Mouse (Mus musculus) adrenal gland, adult (tissue): ENCODE measurements around the gene Tmub1.

Source experiments
- DNase-seq, 2 experiments: peaks; one replicate each; pipeline ENCODE4 v3.0.0; 2022 to 2023; ENCODE audit warnings: low spot score in 1 of 2; ENCODE audit not compliant: inconsistent age in 2 of 2

Gene Tmub1

GRCm38 (mm10) chr5:24455076-24455475 is 7.4 kb upstream of the Tmub1 start:
- peak; percentile 47 to 79 for DNase-seq

GRCm38 (mm10) chr5:24453985-24454303 is 6.3 kb upstream of the Tmub1 start:
- DNase-seq, result no peak

DNA sequence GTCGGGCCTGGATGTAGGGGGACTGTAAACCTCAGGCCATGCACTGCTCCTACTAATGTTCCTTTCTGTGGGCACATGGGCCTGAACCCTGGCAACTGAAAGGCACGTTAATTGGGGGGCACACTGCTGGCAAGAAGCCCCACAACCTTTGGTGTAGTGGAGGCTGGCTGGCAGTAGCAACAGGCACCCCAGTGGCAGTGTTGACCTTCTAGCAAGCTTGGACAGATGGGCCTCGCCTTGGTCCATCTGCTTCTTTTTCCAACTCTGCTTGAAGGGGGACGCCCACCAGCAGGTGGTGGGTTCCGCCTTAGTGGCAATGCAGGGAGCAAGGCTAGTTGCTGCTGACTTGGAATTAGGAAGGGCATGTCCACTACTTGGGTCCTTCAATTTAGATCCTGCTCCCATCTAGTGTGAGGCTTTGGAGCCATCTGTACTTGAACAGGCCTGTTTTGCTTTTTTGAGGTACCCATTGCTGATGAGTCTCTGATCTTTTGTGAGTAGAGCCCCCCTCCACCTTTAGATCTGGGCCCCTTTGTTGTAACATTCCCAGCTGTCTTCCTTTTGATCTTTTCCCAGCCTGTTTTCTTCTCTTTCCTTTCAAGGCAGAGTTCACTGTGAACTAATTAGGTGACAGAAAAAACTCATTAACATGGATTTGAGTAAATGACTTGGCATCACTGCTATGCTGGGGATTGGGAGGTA is 5.8 kb upstream of the Tmub1 start:
- peak in 1 of 2 experiments; percentile 33 for DNase-seq

GRCm38 (mm10) chr5:24452691-24453233 is 5.1 kb upstream of the Tmub1 start:
- DNase-seq, result peak; percentile 62 to 84

- DNase-seq, result peak in 1 of 2 experiments; percentile 69
Observed at GRCm38 (mm10) chr5:24452030-24452690, 4.5 kb upstream of the Tmub1 start, which contains the start of gene Agap3. Gene Agap3 (plus strand): TSS chr5:24452177.

- peak; percentile 90 to 94 for DNase-seq
Observed at GRCm38 (mm10) chr5:24451264-24452029, 3.8 kb upstream of the Tmub1 start.

GRCm38 (mm10) chr5:24446630-24447029 is 1.0 kb downstream of the Tmub1 start:
- DNase-seq, result peak in 1 of 2 experiments; percentile 42

DNA sequence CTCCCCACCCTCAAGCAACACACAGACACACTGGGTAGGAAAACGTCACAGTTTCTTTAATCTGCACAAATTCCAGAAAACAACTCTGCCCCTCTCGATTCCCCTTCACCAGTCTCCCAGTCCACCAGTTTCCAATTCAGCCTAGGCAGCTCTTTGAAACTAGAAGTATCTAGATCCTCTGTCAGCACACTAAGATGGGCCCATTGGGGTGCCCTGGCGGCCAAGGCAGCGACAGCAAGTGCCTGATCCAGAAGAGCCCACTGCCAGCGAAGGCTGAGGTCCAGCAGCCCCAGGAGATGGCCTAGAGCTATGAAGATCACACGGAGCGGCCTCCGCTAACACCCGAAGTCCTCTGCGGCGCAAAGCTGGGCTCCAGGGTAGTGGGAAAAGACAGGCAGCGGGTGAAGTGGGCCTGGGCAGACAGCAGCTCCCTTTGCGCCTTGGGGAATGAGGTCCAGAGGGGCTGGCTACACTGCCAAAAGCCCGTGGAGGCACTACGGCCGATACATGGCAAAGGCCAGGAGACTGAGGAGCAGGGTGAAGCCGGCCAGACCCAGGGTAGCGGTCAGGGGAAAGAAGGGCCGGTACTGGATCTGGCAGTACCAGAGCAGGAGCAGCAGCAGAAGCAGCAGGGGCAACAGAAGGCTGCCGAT is 2.1 kb downstream of the Tmub1 start:
- peak; percentile 50 to 70 for DNase-seq

DNA sequence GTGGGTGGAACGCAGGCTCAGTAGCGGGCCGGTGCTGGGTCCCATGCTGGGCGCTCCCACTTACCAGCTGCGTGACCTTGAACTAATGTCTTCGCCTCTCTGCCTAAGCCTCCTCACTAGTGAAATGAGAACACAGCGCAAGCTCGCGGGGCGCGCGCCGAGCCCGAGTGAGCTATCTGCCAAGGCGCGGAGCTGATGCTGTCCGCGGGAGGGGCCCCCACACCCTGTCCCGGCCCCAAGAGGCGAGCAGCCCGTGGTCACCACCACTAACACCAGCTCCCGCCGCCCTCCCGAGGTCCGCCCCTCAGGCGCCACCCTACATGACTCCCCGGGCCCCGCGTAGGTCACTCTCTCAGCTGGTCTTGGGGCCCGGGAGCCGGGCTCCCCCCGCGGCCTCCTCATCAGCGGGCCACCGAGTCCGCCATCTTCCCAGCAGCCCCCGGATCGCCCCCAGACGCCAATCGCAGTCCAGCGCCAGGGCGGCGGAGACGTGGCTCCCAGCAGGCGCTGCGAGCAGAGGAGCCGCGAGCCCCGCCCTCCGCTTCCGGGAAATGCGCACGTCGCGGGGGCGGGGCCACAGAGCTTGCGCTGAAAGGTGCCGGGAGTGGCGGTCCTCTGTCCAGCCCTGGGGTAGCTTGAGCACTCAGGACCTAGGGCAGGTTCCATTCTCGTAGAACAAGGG is 2.8 kb downstream of the Tmub1 start, which contains the start of gene Fastk:
TSS of gene Fastk (minus strand) at position 542 of the 682 bp plus-strand sequence.
- DNase-seq, result peak; percentile 96 to 97

- DNase-seq, result peak; percentile 34 to 56
Observed at GRCm38 (mm10) chr5:24443927-24444326, 3.7 kb downstream of the Tmub1 start.

DNA sequence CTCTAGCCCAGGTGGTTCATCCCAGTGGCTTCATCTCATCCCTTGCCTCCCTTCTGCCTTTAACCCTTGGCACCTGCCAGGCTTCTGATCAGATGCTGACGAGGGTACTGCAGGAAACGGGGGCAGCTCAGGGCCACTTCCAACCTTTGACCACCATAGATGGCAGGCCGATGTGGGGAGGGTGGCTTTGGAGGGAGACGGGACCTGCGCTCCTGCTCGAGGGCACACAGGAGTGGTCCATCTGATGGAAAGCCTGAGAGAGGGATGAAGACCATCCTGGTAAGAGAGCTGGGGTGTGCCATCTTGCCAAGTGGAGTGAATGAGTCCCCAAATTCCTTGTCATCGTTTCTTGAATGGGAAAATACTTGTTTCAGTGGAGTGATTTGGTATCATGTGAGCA is 4.5 kb downstream of the Tmub1 start:
- DNase-seq, result peak in 1 of 2 experiments; percentile 22

DNA sequence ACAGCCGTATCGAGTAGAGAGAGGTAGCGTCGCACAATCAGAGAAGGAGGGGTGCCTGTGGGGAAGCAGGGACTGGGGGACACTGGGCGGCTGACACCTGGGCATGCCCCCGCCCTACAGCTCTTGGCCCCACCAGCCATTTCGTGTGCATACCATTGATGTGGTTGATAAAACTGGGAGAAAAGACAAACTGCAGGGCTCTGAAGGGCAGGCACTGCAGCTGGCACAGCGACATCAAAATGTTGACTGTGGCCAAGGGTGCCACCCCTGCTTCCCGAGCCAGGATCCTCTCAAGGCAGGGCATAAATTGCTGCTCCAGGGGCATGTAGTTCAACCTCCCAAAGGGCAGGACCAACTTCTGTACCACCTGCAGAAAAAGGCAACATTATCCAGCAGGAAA is 5.6 kb downstream of the Tmub1 start:
- no peak for DNase-seq

DNA sequence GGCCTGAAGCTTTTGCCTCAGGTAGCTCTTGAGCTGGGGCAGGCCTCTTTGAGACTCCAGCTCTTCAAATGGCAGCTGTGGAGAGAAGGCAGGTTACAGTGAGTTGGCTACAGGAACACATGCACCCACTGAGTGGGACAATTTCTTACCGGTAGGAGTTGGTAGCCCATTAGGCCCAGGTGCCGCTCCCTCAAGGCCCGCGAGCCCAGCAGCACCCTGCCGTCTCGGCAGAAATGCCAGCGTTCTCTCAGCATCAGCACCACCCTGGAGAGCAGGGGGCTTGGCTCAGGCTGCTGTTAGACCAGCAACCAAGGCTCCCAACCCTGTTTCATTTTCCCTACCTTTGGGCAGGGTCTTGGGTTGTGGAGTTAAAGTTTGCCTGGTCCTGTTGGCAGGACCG is 6.5 kb downstream of the Tmub1 start:
- no peak for DNase-seq

- no peak for DNase-seq
Observed at GRCm38 (mm10) chr5:24433993-24434392, 13.7 kb downstream of the Tmub1 start.

DNA sequence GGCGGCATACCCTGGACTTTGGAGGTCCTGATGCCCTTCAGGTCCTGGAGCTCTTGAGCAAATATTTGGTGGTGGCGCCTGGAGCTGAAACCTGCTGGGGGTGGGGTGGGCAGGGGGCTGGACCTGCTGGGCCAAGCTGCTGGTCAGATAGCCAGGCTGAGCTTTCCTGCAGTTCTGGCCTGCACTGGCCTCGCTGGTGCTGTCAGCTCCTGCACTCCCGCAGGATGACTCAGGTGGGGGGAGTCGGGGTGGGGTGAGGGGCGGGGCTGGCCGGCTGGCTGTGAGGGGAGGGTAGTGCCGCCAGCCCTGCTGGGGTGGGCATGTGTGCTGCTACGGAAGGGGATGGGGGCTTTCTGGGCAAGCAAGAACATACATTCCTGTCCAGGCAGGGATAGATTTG is 19.1 kb downstream of the Tmub1 start:
- peak; percentile 56 to 65 for DNase-seq

DNA sequence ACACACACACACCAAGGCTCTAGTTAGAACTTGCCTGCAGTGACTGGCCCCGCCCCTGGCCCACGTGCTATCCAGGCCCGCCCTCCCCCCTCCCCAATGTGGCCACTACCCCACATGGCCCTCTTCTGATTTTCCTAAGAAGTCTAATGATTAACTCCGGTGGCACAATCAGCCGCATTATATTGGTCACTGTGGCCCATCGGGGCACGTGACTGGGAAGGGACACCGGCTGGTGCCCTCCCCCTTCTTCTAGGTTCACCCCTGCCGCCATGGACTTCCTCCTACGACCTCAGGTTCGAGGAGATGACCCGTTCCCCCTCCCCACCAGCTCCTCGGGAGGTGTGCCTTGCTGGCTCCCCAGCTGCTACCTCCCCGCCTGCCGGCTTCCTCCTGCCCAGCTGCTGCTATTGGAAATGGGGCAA is 19.7 kb downstream of the Tmub1 start:
- DNase-seq, result peak in 1 of 2 experiments; percentile 47

- DNase-seq, result no peak
Observed at GRCm38 (mm10) chr5:24427285-24427633, 20.4 kb downstream of the Tmub1 start.

GRCm38 (mm10) chr5:24426556-24427284 is 20.9 kb downstream of the Tmub1 start:
- no peak for DNase-seq

GRCm38 (mm10) chr5:24426037-24426432 is 21.6 kb downstream of the Tmub1 start:
- peak in 1 of 2 experiments; percentile 56 for DNase-seq
